Mouse (Mus musculus): Measurements from ENCODE around the gene Tmprss12.
"Not testable (repeated sequence)": the region's sequence is repeated elsewhere in the genome, so short reads cannot be mapped to it uniquely, and the experiment has no call there.

GRCm38 (mm10) chr15:100273791-100274308 lies 6.8 kb upstream of the Tmprss12 start:
- not testable (repeated sequence) for TF ChIP-seq POLR2AphosphoS2 (IDR thresholded peaks at IDR 0.05; ENCODE audit: insufficient read length, low read depth); POLR2A (IDR thresholded peaks at IDR 0.05; ENCODE audit: insufficient read length, low read depth); MAX (IDR thresholded peaks at IDR 0.05; ENCODE audit: low read depth); USF1 (IDR thresholded peaks at IDR 0.05; ENCODE audit: low read depth); MYOD1 (IDR thresholded peaks at IDR 0.05; ENCODE audit: control insufficient read depth in 1 of 3, insufficient read length in 2 of 3, low read depth in 2 of 3); TCF12 (IDR thresholded peaks at IDR 0.05; ENCODE audit: insufficient read depth, poor library complexity, severe bottlenecking); E2F4 (IDR thresholded peaks at IDR 0.05; ENCODE audit: insufficient read depth)
